Mouse (Mus musculus) heart, postnatal 0 days (tissue): ENCODE data around the gene 1700003E16Rik. TPM values are rescaled to one million over a fixed set of nuclear protein-coding genes. Genes with fewer than 3 reads are reported as not detected.
A peak's percentile ranks its signal among the peaks of the same experiment; 100 is the strongest.

Experiments used
- ATAC-seq: fragments of 200-750 bp; cut with Nextera tagmentation; 2 replicates; pipeline ENCODE4 v1.8.0; 2017; ENCODE audit warnings: low read depth, moderate number of reproducible peaks, moderate library complexity; ENCODE audit not compliant: insufficient read depth
- DNase-seq: peaks from one replicate; pipeline ENCODE4 v3.0.0-alpha.2; 2016; ENCODE audit warnings: low spot score
- H3K27ac ChIP-seq: fragments of 300-500 bp; sonication (generic); 2 replicates; pipeline ENCODE4 v1.5.1; 2014; ENCODE audit warnings: low read depth, mild to moderate bottlenecking
- H3K27me3 ChIP-seq: fragments of 300-500 bp; sonication (generic); 2 replicates; pipeline ENCODE4 v1.6.1; 2014; ENCODE audit warnings: low read length, mixed read lengths; ENCODE audit not compliant: control insufficient read depth, insufficient read depth
- H3K36me3 ChIP-seq: fragments of 300-500 bp; sonication (generic); replicated peaks from 2 replicates; pipeline ENCODE4 v1.6.1; 2014; ENCODE audit warnings: low read length, mixed read lengths; ENCODE audit not compliant: control insufficient read depth, insufficient read depth
- H3K4me1 ChIP-seq: fragments of 300-500 bp; sonication (generic); 2 replicates; pipeline ENCODE4 v1.6.1; 2014; ENCODE audit warnings: antibody characterized with exemption; ENCODE audit not compliant: control insufficient read depth, insufficient read depth
- H3K4me2 ChIP-seq: fragments of 300-500 bp; sonication (generic); 2 replicates; pipeline ENCODE4 v1.6.1; 2014; ENCODE audit warnings: low read depth, mild to moderate bottlenecking, low read length, moderate library complexity
- H3K4me3 ChIP-seq: fragments of 300-500 bp; sonication (generic); 2 replicates; pipeline ENCODE4 v1.5.1; 2014; ENCODE audit warnings: low read depth, low read length
- H3K9ac ChIP-seq: fragments of 300-500 bp; sonication (generic); replicated peaks from 2 replicates; pipeline ENCODE4 v1.6.1; 2014; ENCODE audit warnings: low read depth, low read length, mixed read lengths
- H3K9me3 ChIP-seq: fragments of 300-500 bp; sonication (generic); replicated peaks from 2 replicates; pipeline ENCODE4 v1.6.1; 2016; ENCODE audit warnings: low read length; ENCODE audit not compliant: control insufficient read depth
- CTCF ChIP-seq: IDR thresholded peaks from 2 replicates; pipeline ENCODE4 v1.5.1; 2016; ENCODE audit warnings: antibody characterized with exemption, control low read depth, low read depth
- EP300 ChIP-seq: IDR thresholded peaks from 2 replicates; pipeline ENCODE4 v1.6.1; 2016; ENCODE audit warnings: antibody characterized with exemption, low read depth
- WGBS: fragments of 180-500 bp; shearing (Covaris S2); extraction: QIAGEN DNeasy Blood & Tissue Kit; methylation state at CpG from one replicate; pipeline ENCODE4 v1.1.7; 2014; 5-methylcytosine and 5-hydroxymethylcytosine counted together
- polyA plus RNA-seq: library from polyadenylated mRNA; unstranded; fragments of >200 nt; fragmentation: Nextera tagmentation; extraction: Ambion mirVana; gene quantifications from 2 replicates; pipeline ENCODE4 v1.2.1, GENCODE M21; 2015
- total RNA-seq: library from RNA; depleted of rRNA; stranded (reverse); fragments of >200 nt; gene quantifications from 2 replicates; pipeline ENCODE4 v1.2.3, GENCODE M21; 2014; ENCODE audit warnings: low replicate concordance

The 1700003E16Rik gene
- total and polyA plus RNA-seq, 2 experiments from 2014 or later = 0.20 to 2.0 TPM

DNA sequence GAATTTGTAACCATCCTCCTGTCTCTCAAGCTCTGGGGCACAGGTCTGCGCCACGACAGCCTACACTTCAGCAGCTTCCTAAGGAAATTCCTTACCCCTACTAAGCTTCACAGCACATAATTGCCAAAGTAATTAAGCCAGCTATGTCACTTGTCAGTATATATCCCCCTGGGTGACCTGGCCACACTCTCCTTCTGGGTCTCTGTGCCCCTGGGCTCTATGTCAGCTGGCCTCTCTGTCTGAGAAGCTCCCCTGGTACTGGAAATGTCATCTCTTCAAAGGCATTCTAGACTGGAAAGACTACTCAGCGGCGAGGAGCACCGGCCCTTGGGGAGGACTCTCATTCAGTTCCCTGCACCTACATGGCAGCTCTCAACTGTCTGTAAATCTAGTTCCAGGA, 33.2 kb upstream of the 1700003E16Rik start:
- Histone ChIP-seq H3K4me3 (no peak overlapping the region), H3K27ac (no peak overlapping the region), H3K36me3 (peaks cover 7% of the 10 kb centered on the region; the same call in 1 of the 2 replicates), H3K4me2 (no peak overlapping the region), H3K9me3 (no peaks in the 10 kb centered on the region), H3K9ac (no peak overlapping the region), H3K27me3 (no peaks in the 10 kb centered on the region), H3K4me1 (peaks cover 20% of the 10 kb centered on the region)
- no peak for TF ChIP-seq CTCF
- TF ChIP-seq EP300 = no peak
- WGBS = 84% methylated on average over 5 of the region's 5 CpGs
- ATAC-seq (no peak), DNase-seq (no peak)

DNA sequence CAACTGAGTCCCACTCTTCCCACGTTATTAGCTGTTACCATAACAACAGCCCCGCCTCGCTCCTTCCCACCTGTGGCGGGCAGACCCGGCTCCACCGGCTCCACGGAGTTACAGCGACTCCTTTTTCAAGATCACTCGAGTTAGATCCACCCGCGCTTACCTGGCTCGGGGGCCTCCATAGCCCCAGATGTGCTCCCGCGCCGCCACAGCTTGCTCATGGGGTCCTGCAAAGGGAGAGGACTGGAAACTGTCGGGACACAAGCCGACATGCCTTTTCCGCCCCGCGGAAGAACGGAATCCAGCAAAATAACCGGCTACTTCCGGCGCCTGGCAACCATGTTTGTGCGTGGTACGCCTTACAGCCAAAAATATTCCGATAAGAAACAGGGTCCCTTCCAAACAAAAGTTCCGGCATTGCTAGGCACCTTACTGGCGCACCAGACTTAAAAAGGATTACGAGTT, 31.3 kb upstream of the 1700003E16Rik start:
- TF ChIP-seq CTCF = no peak
- TF ChIP-seq EP300 = 0 out of 2 replicates have a peak, but pooled peaks have one; percentile 70
- DNase-seq (peak; percentile 85), ATAC-seq (peak; percentile 22)
- Histone ChIP-seq H3K27ac (no peak overlapping the region), H3K4me1 (peaks cover 20% of the 10 kb centered on the region), H3K4me2 (peak overlapping the region; percentile 87), H3K4me3 (peak overlapping the region; percentile 68), H3K9me3 (no peaks in the 10 kb centered on the region), H3K9ac (peak overlapping the region; percentile 58), H3K36me3 (no peaks in the 10 kb centered on the region), H3K27me3 (no peaks in the 10 kb centered on the region)
- WGBS = 0% methylated on average over 30 of the region's 30 CpGs

DNA sequence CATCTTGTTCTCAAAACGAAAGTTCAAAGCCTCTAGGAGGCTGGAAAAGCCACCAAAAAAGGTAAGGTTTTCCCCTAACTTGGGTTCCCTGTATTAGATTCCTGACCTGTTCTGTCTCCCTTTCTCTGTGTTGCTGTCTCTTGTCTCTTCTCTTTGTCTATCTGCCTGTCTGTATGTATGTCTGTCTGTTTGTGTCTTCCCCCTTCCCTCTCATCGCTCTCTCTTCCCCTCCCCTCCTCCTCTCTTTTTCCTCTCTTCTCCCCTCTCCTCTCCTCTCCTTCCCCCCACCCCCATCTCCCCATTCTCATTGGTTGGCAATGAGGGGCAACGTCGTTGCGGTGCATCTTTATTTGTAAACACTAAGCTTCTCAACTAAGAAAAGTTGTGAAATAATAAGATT, 30.9 kb upstream of the 1700003E16Rik start, which contains the start of gene Ino80b:
Gene Ino80b (minus strand): TSS at position 101 of the 400 bp plus-strand sequence.
- Histone ChIP-seq H3K27me3 (no peaks in the 10 kb centered on the region), H3K36me3 (no peaks in the 10 kb centered on the region), H3K9ac (peak within 1 kb of the TSS; percentile 58), H3K9me3 (no peaks in the 10 kb centered on the region), H3K4me2 (peak within 1 kb of the TSS; percentile 87), H3K4me1 (peaks cover 20% of the 10 kb centered on the region), H3K27ac (no peak within 1 kb of the TSS), H3K4me3 (peak within 1 kb of the TSS; percentile 68)
- WGBS = 29% methylated on average over 5 of the region's 5 CpGs
- ATAC-seq = no peak
- no peak for DNase-seq
- TF ChIP-seq EP300 (0 out of 2 replicates have a peak, but pooled peaks have one; percentile 14), CTCF (no peak)

DNA sequence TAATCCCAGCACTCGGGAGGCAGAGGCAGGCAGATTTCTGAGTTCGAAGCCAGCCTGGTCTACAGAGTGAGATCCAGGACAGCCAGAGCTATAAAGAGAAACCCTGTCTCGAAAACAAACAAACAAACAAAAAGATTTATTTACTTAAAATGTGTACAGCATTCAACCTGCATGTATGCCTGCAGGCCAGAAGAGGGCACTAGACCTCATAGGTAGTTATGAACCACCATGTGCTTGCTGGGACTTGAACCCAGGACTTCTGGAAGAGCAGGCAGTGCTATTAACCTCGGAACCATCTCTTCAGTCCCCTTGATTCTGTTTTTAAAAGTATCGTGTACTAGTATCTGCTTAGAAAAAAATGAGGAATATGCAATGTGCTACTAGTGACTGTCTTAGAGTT, 28.8 kb upstream of the 1700003E16Rik start:
- peaks cover 10% of the 10 kb centered on the region for H3K4me1 ChIP-seq
- H3K4me3 ChIP-seq = no peak overlapping the region
- no peaks in the 10 kb centered on the region for H3K36me3 ChIP-seq
- no peaks in the 10 kb centered on the region for H3K27me3 ChIP-seq
- no peak overlapping the region for H3K4me2 ChIP-seq
- WGBS = 97% methylated on average over 5 of the region's 5 CpGs
- no peak for DNase-seq
- no peaks in the 10 kb centered on the region for H3K9me3 ChIP-seq
- TF ChIP-seq EP300 (no peak), CTCF (peak; percentile 8; the same call in 1 of the 2 replicates)
- H3K9ac ChIP-seq = no peak overlapping the region
- H3K27ac ChIP-seq = no peak overlapping the region
- ATAC-seq = no peak

DNA sequence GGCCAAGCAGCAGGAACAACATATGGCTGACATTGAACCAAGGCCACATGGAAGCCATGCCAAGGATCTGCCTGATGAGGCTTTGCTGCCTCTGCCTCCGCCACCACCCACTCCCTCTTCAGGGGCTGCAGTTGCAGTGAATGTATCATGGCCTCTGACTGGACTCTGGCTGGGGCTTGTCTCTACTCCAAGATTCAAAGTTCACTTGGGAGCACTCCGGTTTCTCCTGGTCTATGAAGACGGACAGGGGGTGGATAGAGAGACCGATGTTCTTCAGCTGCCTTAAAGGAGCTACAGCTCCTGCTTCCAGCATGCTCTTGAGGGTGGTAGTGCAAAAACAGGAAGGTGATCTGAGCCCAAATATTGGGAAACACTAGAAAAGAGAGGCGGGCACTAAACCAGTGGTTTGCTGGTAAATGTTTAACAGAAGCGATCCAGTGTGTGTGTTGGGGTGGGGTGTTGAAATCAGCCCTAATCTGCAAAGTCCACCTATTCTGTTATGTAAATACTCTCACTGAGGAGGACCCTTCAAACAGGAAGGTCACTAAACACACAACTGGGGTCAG, 24.7 kb upstream of the 1700003E16Rik start:
- Histone ChIP-seq H3K27ac (no peak overlapping the region), H3K4me2 (no peak overlapping the region)

More for the DNA sequence above, 24.7 kb upstream of the 1700003E16Rik start:
- DNase-seq (no peak), ATAC-seq (no peak)
- Histone ChIP-seq H3K4me3 (no peak overlapping the region), H3K36me3 (no peaks in the 10 kb centered on the region), H3K27me3 (no peaks in the 10 kb centered on the region), H3K4me1 (peaks cover 11% of the 10 kb centered on the region), H3K9me3 (no peaks in the 10 kb centered on the region), H3K9ac (no peak overlapping the region)
- no peak for TF ChIP-seq CTCF
- TF ChIP-seq EP300 = no peak
- 64% methylated on average over 6 of the region's 6 CpGs for WGBS
